Mouse (Mus musculus) monocyte, adult 2 months (primary cell): ENCODE data around the gene Pou1f1.
A peak's percentile ranks its signal among the peaks of the same experiment; 100 is the strongest.

Source experiments
- DNase-seq, 2 experiments: peaks; one replicate each; pipeline ENCODE4 v3.0.0; 2022; ENCODE audit warnings: low spot score in 2 of 2, low read depth in 1 of 2

The Pou1f1 gene

GRCm38 (mm10) chr16:65520211-65520610 is at the start of gene Pou1f1:
Pou1f1 (plus strand) TSS chr16:65520511.
- no peak for DNase-seq

- DNase-seq, result no peak
These were observed 49.7 kb upstream of the Pou1f1 start for GRCm38 (mm10) chr16:65470650-65471049.

- no peak for DNase-seq
These were observed 47.8 kb upstream of the Pou1f1 start for GRCm38 (mm10) chr16:65472472-65473001.

- DNase-seq, result no peak
These were observed 34.6 kb upstream of the Pou1f1 start for GRCm38 (mm10) chr16:65485726-65486125.

- DNase-seq, result no peak
These were observed 24.3 kb upstream of the Pou1f1 start for GRCm38 (mm10) chr16:65496030-65496429.

- no peak for DNase-seq
These were observed 23.3 kb upstream of the Pou1f1 start for GRCm38 (mm10) chr16:65497049-65497448.

GRCm38 (mm10) chr16:65514223-65514622 is 6.1 kb upstream of the Pou1f1 start:
- no peak for DNase-seq

GRCm38 (mm10) chr16:65526004-65526403 is 5.7 kb downstream of the Pou1f1 start:
- no peak for DNase-seq

- no peak for DNase-seq
These were observed 6.4 kb downstream of the Pou1f1 start for GRCm38 (mm10) chr16:65526695-65527094.

GRCm38 (mm10) chr16:65529589-65529988 is 9.3 kb downstream of the Pou1f1 start:
- DNase-seq, result no peak

GRCm38 (mm10) chr16:65531663-65532062 is 11.4 kb downstream of the Pou1f1 start:
- no peak for DNase-seq

- DNase-seq, result no peak
These were observed 13.1 kb downstream of the Pou1f1 start for GRCm38 (mm10) chr16:65533315-65533999.

- no peak for DNase-seq
These were observed 23.5 kb downstream of the Pou1f1 start for GRCm38 (mm10) chr16:65543676-65544293.

GRCm38 (mm10) chr16:65548960-65549359 is 28.6 kb downstream of the Pou1f1 start:
- DNase-seq, result no peak

- DNase-seq, result no peak
These were observed 30.5 kb downstream of the Pou1f1 start for GRCm38 (mm10) chr16:65550814-65551213.

GRCm38 (mm10) chr16:65554267-65554666 is 34.0 kb downstream of the Pou1f1 start:
- no peak for DNase-seq

GRCm38 (mm10) chr16:65557369-65557768 is 37.1 kb downstream of the Pou1f1 start:
- DNase-seq, result no peak

GRCm38 (mm10) chr16:65559591-65559990 is 39.3 kb downstream of the Pou1f1 start:
- no peak for DNase-seq

- DNase-seq, result no peak
These were observed 41.0 kb downstream of the Pou1f1 start for GRCm38 (mm10) chr16:65560996-65561962.

- DNase-seq, result peak; percentile 33 to 70
These were observed 41.9 kb downstream of the Pou1f1 start, which contains the start of gene Chmp2b for GRCm38 (mm10) chr16:65561963-65562863. Chmp2b (minus strand) TSS chr16:65562726.
